Mouse (Mus musculus) forebrain, embryonic 14.5 days (tissue): ENCODE data around the gene Ccdc43. TPM values are rescaled to one million over a fixed set of nuclear protein-coding genes. Genes with fewer than 3 reads are reported as not detected.
"Not testable (repeated sequence)": the region's sequence is repeated elsewhere in the genome, so short reads cannot be mapped to it uniquely, and the experiment has no call there.

Experiments used
- ATAC-seq: fragments of 200-750 bp; cut with Nextera tagmentation; 2 replicates; pipeline ENCODE4 v1.8.0; 2017; ENCODE audit warnings: mild to moderate bottlenecking, moderate library complexity
- DNase-seq: peaks from one replicate; pipeline ENCODE4 v3.0.0-alpha.2; 2015; ENCODE audit warnings: low spot score
- H3K27ac ChIP-seq: fragments of 300-500 bp; sonication (generic); 2 replicates; pipeline ENCODE4 v1.5.1; 2014; ENCODE audit warnings: low read depth, mild to moderate bottlenecking, control low read depth, low read length, moderate library complexity
- H3K27me3 ChIP-seq: fragments of 300-500 bp; sonication (generic); replicated peaks from 2 replicates; pipeline ENCODE4 v1.6.1; 2014; ENCODE audit warnings: low read length, control low read depth, mixed read lengths; ENCODE audit not compliant: control insufficient read depth, insufficient read depth
- H3K36me3 ChIP-seq: fragments of 300-500 bp; sonication (generic); 2 replicates; pipeline ENCODE4 v1.6.1; 2014; ENCODE audit warnings: low read length, control low read depth; ENCODE audit not compliant: control insufficient read depth, insufficient read depth
- H3K4me1 ChIP-seq: fragments of 300-500 bp; sonication (generic); 2 replicates; pipeline ENCODE4 v1.6.1; 2014; ENCODE audit warnings: antibody characterized with exemption, low read length, control low read depth; ENCODE audit not compliant: control insufficient read depth, insufficient read depth
- H3K4me2 ChIP-seq: fragments of 300-500 bp; sonication (generic); 2 replicates; pipeline ENCODE4 v1.6.1; 2014; ENCODE audit warnings: mild to moderate bottlenecking, control low read depth, low read length
- H3K4me3 ChIP-seq: fragments of 300-500 bp; sonication (generic); 2 replicates; pipeline ENCODE4 v1.5.1; 2014; ENCODE audit warnings: low read depth, low read length, control low read depth
- H3K9ac ChIP-seq: fragments of 300-500 bp; sonication (generic); 2 replicates; pipeline ENCODE4 v1.6.1; 2014; ENCODE audit warnings: mild to moderate bottlenecking, low read length, control low read depth, moderate library complexity
- H3K9me3 ChIP-seq: fragments of 300-500 bp; sonication (generic); replicated peaks from 2 replicates; pipeline ENCODE4 v1.6.1; 2016; ENCODE audit warnings: low read length, control low read depth, mixed read lengths; ENCODE audit not compliant: control insufficient read depth
- WGBS: fragments of 180-500 bp; shearing (Covaris S2); extraction: QIAGEN DNeasy Blood & Tissue Kit; methylation state at CpG from one replicate; pipeline ENCODE4 v1.1.7; 2014; 5-methylcytosine and 5-hydroxymethylcytosine counted together
- polyA plus RNA-seq: library from polyadenylated mRNA; unstranded; fragments of >200 nt; fragmentation: Nextera tagmentation; extraction: Ambion mirVana; gene quantifications from 2 replicates; pipeline ENCODE4 v1.2.1, GENCODE M21; 2014

Ccdc43 gene
- polyA plus RNA-seq, 1 experiment from 2014 or later, result 39.4 TPM

GRCm38 (mm10) chr11:102702206-102702605 is 4.6 kb upstream of the Ccdc43 start:
- not testable (repeated sequence) for DNase-seq, ATAC-seq, H3K4me1 ChIP-seq, H3K9ac ChIP-seq, H3K4me3 ChIP-seq, H3K27me3 ChIP-seq, H3K36me3 ChIP-seq, H3K4me2 ChIP-seq, H3K9me3 ChIP-seq, H3K27ac ChIP-seq
- 87% methylated on average over 6 of the region's 6 CpGs for WGBS

- Histone ChIP-seq H3K36me3 (0 out of 2 replicates have a peak, but pooled peaks cover 5% of the 10 kb centered on the region), H3K9ac (peak overlapping the region; percentile 79), H3K4me1 (peaks cover 7% of the 10 kb centered on the region; the same call in 1 of the 2 replicates), H3K4me3 (peak overlapping the region; percentile 71), H3K27me3 (no peaks in the 10 kb centered on the region), H3K27ac (peak overlapping the region; percentile 44; the same call in 1 of the 2 replicates), H3K4me2 (peak overlapping the region; percentile 59), H3K9me3 (no peaks in the 10 kb centered on the region)
- WGBS, result 19% methylated on average over 9 of the region's 9 CpGs
- no peak for ATAC-seq
- DNase-seq, result peak; percentile 2
Measured at GRCm38 (mm10) chr11:102698018-102698476, 465 bp upstream of the Ccdc43 start.

- ATAC-seq (no peak), DNase-seq (no peak)
- Histone ChIP-seq H3K27ac (no peak overlapping the region), H3K9me3 (no peaks in the 10 kb centered on the region), H3K4me3 (no peak overlapping the region), H3K4me1 (peaks cover 7% of the 10 kb centered on the region; the same call in 1 of the 2 replicates), H3K27me3 (no peaks in the 10 kb centered on the region), H3K36me3 (peaks cover 15% of the 10 kb centered on the region), H3K9ac (no peak overlapping the region), H3K4me2 (no peak overlapping the region)
- 92% methylated on average over 7 of the region's 7 CpGs for WGBS
Measured at GRCm38 (mm10) chr11:102695289-102695688, 2.3 kb downstream of the Ccdc43 start.

- Histone ChIP-seq H3K36me3 (peaks cover 40% of the 10 kb centered on the region), H3K4me2 (no peak overlapping the region), H3K9me3 (no peaks in the 10 kb centered on the region), H3K4me1 (no peaks in the 10 kb centered on the region), H3K27ac (peak overlapping the region; percentile 33; the same call in 1 of the 2 replicates), H3K4me3 (no peak overlapping the region), H3K9ac (no peak overlapping the region), H3K27me3 (no peaks in the 10 kb centered on the region)
- 61% methylated on average over 6 of the region's 6 CpGs for WGBS
- ATAC-seq (peak; percentile 50), DNase-seq (peak; percentile 85)
Measured at GRCm38 (mm10) chr11:102690162-102690561, 7.4 kb downstream of the Ccdc43 start.

GRCm38 (mm10) chr11:102665637-102666435 is 31.7 kb downstream of the Ccdc43 start:
- H3K27ac ChIP-seq, result no peak overlapping the region
- DNase-seq (no peak), ATAC-seq (no peak)
- no peak overlapping the region for H3K9ac ChIP-seq
- H3K27me3 ChIP-seq, result 0 out of 2 replicates have a peak, but pooled peaks cover 5% of the 10 kb centered on the region
- H3K36me3 ChIP-seq, result no peaks in the 10 kb centered on the region
- no peak overlapping the region for H3K4me2 ChIP-seq
- H3K4me3 ChIP-seq, result no peak overlapping the region
- no peaks in the 10 kb centered on the region for H3K4me1 ChIP-seq
- 58% methylated on average over 83 of the region's 84 CpGs for WGBS
- no peaks in the 10 kb centered on the region for H3K9me3 ChIP-seq

GRCm38 (mm10) chr11:102665151-102665550 is 32.4 kb downstream of the Ccdc43 start:
- DNase-seq, result no peak
- no peaks in the 10 kb centered on the region for H3K36me3 ChIP-seq
- no peak overlapping the region for H3K4me3 ChIP-seq

GRCm38 (mm10) chr11:102663416-102663815 is 34.2 kb downstream of the Ccdc43 start, which contains the start of gene Meioc:
Gene Meioc (plus strand): TSS chr11:102663716.
- Histone ChIP-seq H3K4me1 (no peaks in the 10 kb centered on the region), H3K27me3 (0 out of 2 replicates have a peak, but pooled peaks cover 5% of the 10 kb centered on the region), H3K9ac (no peak within 1 kb of the TSS), H3K4me2 (no peak within 1 kb of the TSS), H3K9me3 (no peaks in the 10 kb centered on the region), H3K4me3 (no peak within 1 kb of the TSS), H3K27ac (no peak within 1 kb of the TSS), H3K36me3 (no peaks in the 10 kb centered on the region)
- no peak for DNase-seq
- WGBS, result 83% methylated on average over 3 of the region's 3 CpGs
- ATAC-seq, result no peak

More at GRCm38 (mm10) chr11:102665151-102665550, 32.4 kb downstream of the Ccdc43 start:
- H3K4me1 ChIP-seq, result no peaks in the 10 kb centered on the region
- no peak overlapping the region for H3K27ac ChIP-seq
- H3K4me2 ChIP-seq, result no peak overlapping the region
- 0 out of 2 replicates have a peak, but pooled peaks cover 5% of the 10 kb centered on the region for H3K27me3 ChIP-seq
- H3K9me3 ChIP-seq, result no peaks in the 10 kb centered on the region
- no peak for ATAC-seq
- WGBS, result 66% methylated on average over 32 of the region's 33 CpGs
- no peak overlapping the region for H3K9ac ChIP-seq

GRCm38 (mm10) chr11:102656931-102657330 is 40.7 kb downstream of the Ccdc43 start:
- no peaks in the 10 kb centered on the region for H3K9me3 ChIP-seq
- no peak overlapping the region for H3K4me3 ChIP-seq
- no peaks in the 10 kb centered on the region for H3K27me3 ChIP-seq
- H3K9ac ChIP-seq, result no peak overlapping the region
- ATAC-seq, result no peak
- H3K4me2 ChIP-seq, result no peak overlapping the region
- H3K27ac ChIP-seq, result no peak overlapping the region
- WGBS, result 78% methylated on average over 6 of the region's 6 CpGs
- DNase-seq, result no peak
- H3K36me3 ChIP-seq, result no peaks in the 10 kb centered on the region
- H3K4me1 ChIP-seq, result no peaks in the 10 kb centered on the region
